Mouse (Mus musculus) stomach, embryonic 14.5 days (tissue): ENCODE results near the gene Fra10ac1. TPM values are rescaled to one million over a fixed set of nuclear protein-coding genes. Genes with fewer than 3 reads are reported as not detected.

Experiments used
- ATAC-seq: fragments of 200-750 bp; cut with Nextera tagmentation; 2 replicates; pipeline ENCODE4 v1.8.0; 2017; ENCODE audit warnings: low read depth, moderate TSS enrichment; ENCODE audit not compliant: insufficient number of reproducible peaks, insufficient read depth, low FRiP score
- H3K27ac ChIP-seq: fragments of 300-500 bp; sonication (generic); 2 replicates; pipeline ENCODE4 v1.5.1; 2014; ENCODE audit warnings: mild to moderate bottlenecking, low read length, moderate library complexity, mixed read lengths
- H3K27me3 ChIP-seq: fragments of 300-500 bp; sonication (generic); 2 replicates; pipeline ENCODE4 v1.6.1; 2014; ENCODE audit warnings: low read length, control low read depth, mixed read lengths; ENCODE audit not compliant: control insufficient read depth, insufficient read depth
- H3K36me3 ChIP-seq: fragments of 300-500 bp; sonication (generic); 2 replicates; pipeline ENCODE4 v1.6.1; 2014; ENCODE audit warnings: mild to moderate bottlenecking, control low read depth, low read length, moderate library complexity, mixed read lengths; ENCODE audit not compliant: control insufficient read depth, insufficient read depth
- H3K4me1 ChIP-seq: fragments of 300-500 bp; sonication (generic); 2 replicates; pipeline ENCODE4 v1.6.1; 2014; ENCODE audit warnings: low read length, control low read depth, mixed read lengths; ENCODE audit not compliant: control insufficient read depth, insufficient read depth
- H3K4me2 ChIP-seq: fragments of 300-500 bp; sonication (generic); replicated peaks from 2 replicates; pipeline ENCODE4 v1.6.1; 2014; ENCODE audit warnings: low read depth, low read length, control low read depth
- H3K4me3 ChIP-seq: fragments of 300-500 bp; sonication (generic); 2 replicates; pipeline ENCODE4 v1.5.1; 2014; ENCODE audit warnings: low read depth, low read length, control low read depth
- H3K9ac ChIP-seq: fragments of 300-500 bp; sonication (generic); replicated peaks from 2 replicates; pipeline ENCODE4 v1.6.1; 2014; ENCODE audit warnings: low read depth, mild to moderate bottlenecking, control low read depth, low read length, moderate library complexity, mixed read lengths
- H3K9me3 ChIP-seq: fragments of 300-500 bp; sonication (generic); 2 replicates; pipeline ENCODE4 v1.6.1; 2016; ENCODE audit warnings: low read depth, low read length, control low read depth; ENCODE audit not compliant: control insufficient read depth
- WGBS: fragments of 180-500 bp; shearing (Covaris S2); extraction: QIAGEN DNeasy Blood & Tissue Kit; methylation state at CpG from one replicate; pipeline ENCODE4 v1.1.7; 2014; 5-methylcytosine and 5-hydroxymethylcytosine counted together
- polyA plus RNA-seq: library from polyadenylated mRNA; unstranded; fragments of >200 nt; fragmentation: Nextera tagmentation; extraction: Ambion mirVana; gene quantifications from 2 replicates; pipeline ENCODE4 v1.2.1, GENCODE M21; 2014

Fra10ac1 gene
- polyA plus RNA-seq, 1 experiment from 2014 or later: 32.2 TPM

GRCm38 (mm10) chr19:38242314-38242852, 18.4 kb upstream of the Fra10ac1 start:
- H3K27ac ChIP-seq: no peak overlapping the region
- ATAC-seq: no peak
- no peak overlapping the region for H3K9ac ChIP-seq
- H3K9me3 ChIP-seq: no peaks in the 10 kb centered on the region
- H3K4me2 ChIP-seq: no peak overlapping the region
- H3K36me3 ChIP-seq: no peaks in the 10 kb centered on the region
- H3K4me3 ChIP-seq: no peak overlapping the region
- WGBS: 84% methylated on average over 8 of the region's 8 CpGs
- H3K27me3 ChIP-seq: no peaks in the 10 kb centered on the region
- peaks cover 3% of the 10 kb centered on the region; the same call in 1 of the 2 replicates for H3K4me1 ChIP-seq

DNA sequence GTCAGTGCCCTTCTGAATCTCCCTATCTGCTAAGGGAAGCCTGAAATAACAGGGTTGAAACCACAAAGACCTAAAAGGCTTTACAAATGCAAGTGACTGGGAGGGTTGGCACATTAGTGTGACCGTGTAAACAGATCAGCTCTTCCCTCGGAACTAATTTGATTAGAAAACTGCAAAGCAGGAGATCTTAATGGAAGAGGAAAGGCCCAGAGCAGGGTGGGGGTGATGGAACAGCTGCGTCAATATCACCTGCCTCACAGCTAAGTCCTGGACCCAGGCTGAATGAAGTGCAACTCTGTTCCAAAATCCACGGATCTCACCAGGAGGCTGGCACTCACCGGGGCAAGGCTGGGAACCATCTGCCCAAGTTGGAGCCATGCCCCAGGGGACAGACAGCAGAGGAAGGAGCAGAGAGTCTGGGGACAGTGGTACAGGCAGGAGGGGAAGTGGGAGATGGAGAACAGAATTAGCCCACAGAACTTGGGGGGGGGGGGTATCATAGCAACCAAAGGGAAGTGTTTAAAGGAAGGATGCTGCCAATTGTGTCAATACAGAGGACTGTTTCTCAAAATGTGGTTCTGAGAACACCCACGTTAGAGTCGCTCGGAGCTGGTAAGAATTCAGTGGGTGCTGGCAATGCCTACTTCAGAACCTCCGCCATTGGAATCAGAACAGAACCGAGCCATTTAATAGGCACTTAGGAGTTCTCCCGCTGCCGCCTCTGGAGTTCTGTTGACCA, 14.4 kb upstream of the Fra10ac1 start:
- ATAC-seq: no peak

GRCm38 (mm10) chr19:38237834-38238212, 13.9 kb upstream of the Fra10ac1 start:
- no peak overlapping the region for H3K4me3 ChIP-seq
- H3K9ac ChIP-seq: no peak overlapping the region
- 42% methylated on average over 3 of the region's 3 CpGs for WGBS
- no peak overlapping the region for H3K27ac ChIP-seq
- H3K36me3 ChIP-seq: no peaks in the 10 kb centered on the region
- ATAC-seq: peak; percentile 42; the same call in 1 of the 2 replicates
- H3K4me2 ChIP-seq: no peak overlapping the region
- no peaks in the 10 kb centered on the region for H3K9me3 ChIP-seq
- no peaks in the 10 kb centered on the region for H3K4me1 ChIP-seq
- no peaks in the 10 kb centered on the region for H3K27me3 ChIP-seq

More for the DNA sequence above, 14.4 kb upstream of the Fra10ac1 start:
- no peaks in the 10 kb centered on the region for H3K4me1 ChIP-seq
- H3K36me3 ChIP-seq: no peaks in the 10 kb centered on the region
- H3K4me2 ChIP-seq: no peak overlapping the region
- H3K9ac ChIP-seq: no peak overlapping the region
- no peaks in the 10 kb centered on the region for H3K27me3 ChIP-seq
- no peaks in the 10 kb centered on the region for H3K9me3 ChIP-seq
- 61% methylated on average over 12 of the region's 12 CpGs for WGBS
- H3K27ac ChIP-seq: no peak overlapping the region
- no peak overlapping the region for H3K4me3 ChIP-seq

DNA sequence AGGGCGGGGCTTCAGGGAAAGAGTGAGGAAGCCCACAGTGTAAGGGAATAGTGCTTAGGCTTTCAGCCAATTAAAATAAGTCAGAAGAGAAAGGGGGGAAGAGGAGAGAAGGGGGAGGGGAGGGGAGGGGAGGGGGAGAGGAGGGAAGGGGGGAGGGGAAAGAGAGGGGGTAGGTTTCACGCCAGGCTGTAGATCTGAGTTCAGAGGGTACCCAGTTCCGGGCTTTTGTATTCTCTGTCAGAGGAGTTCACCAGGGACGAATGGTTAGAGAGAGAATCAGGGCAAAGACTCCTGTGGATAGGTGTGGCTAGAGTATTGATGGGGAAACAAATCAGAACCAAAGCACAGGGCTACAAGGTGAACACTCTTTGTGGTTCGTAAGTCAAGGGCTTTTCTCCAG, 12.6 kb upstream of the Fra10ac1 start:
- no peaks in the 10 kb centered on the region for H3K27me3 ChIP-seq
- 63% methylated on average over 5 of the region's 5 CpGs for WGBS
- no peak overlapping the region for H3K9ac ChIP-seq
- H3K4me1 ChIP-seq: no peaks in the 10 kb centered on the region
- no peak overlapping the region for H3K27ac ChIP-seq
- no peak for ATAC-seq
- no peak overlapping the region for H3K4me3 ChIP-seq
- no peak overlapping the region for H3K4me2 ChIP-seq
- no peaks in the 10 kb centered on the region for H3K36me3 ChIP-seq
- no peaks in the 10 kb centered on the region for H3K9me3 ChIP-seq

- Histone ChIP-seq H3K4me3 (no peak overlapping the region), H3K9ac (no peak overlapping the region), H3K4me1 (no peaks in the 10 kb centered on the region), H3K27me3 (no peaks in the 10 kb centered on the region), H3K9me3 (no peaks in the 10 kb centered on the region), H3K4me2 (no peak overlapping the region), H3K27ac (no peak overlapping the region), H3K36me3 (no peaks in the 10 kb centered on the region)
- ATAC-seq: no peak
- 17% methylated on average over 4 of the region's 4 CpGs for WGBS
These were observed 8.6 kb upstream of the Fra10ac1 start for GRCm38 (mm10) chr19:38232516-38232915.

DNA sequence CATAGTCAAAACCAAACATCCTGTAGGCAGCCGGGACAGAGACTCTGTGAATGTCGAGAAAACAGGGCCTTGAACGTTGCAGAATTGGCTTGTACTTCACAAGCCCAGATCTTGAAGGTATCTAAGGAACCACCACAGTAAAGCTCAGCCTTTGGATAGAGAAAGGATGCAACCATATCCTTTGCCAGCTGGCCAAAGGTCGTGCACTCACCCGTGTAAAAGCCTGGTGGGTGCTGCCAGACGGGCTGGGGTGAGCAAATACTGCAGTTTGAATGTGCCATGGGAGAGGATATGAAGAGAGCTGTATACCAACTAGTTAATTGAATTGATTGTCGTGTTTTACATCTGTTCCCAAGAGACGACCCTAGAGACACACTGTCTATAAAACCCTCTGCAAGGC, 8.1 kb upstream of the Fra10ac1 start:
- no peaks in the 10 kb centered on the region for H3K4me1 ChIP-seq
- H3K36me3 ChIP-seq: no peaks in the 10 kb centered on the region
- no peak overlapping the region for H3K9ac ChIP-seq
- no peaks in the 10 kb centered on the region for H3K9me3 ChIP-seq
- H3K27me3 ChIP-seq: no peaks in the 10 kb centered on the region
- WGBS: 58% methylated on average over 8 of the region's 8 CpGs
- H3K27ac ChIP-seq: no peak overlapping the region
- no peak overlapping the region for H3K4me3 ChIP-seq
- ATAC-seq: no peak
- H3K4me2 ChIP-seq: no peak overlapping the region

DNA sequence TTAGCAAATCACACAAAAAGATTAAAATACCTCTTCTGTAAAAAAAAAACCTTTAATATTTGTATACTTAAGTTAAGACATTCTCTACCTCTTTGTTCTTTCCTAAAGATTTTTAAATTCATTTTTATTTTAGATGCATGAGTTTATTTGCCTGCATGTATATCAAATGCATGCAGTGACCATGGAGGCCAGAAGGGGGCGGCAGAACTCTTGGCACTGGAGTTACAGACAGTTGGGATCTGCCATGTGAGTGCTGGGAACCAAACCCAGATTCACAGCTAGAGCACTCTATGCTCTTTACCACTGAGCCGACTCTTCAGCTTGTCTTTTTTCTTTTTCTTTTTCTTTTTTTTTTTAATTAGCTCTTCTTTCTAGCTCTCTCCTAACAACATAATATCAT, 4.7 kb upstream of the Fra10ac1 start:
- WGBS: 44% methylated on average over 2 of the region's 2 CpGs
- ATAC-seq: no peak

DNA sequence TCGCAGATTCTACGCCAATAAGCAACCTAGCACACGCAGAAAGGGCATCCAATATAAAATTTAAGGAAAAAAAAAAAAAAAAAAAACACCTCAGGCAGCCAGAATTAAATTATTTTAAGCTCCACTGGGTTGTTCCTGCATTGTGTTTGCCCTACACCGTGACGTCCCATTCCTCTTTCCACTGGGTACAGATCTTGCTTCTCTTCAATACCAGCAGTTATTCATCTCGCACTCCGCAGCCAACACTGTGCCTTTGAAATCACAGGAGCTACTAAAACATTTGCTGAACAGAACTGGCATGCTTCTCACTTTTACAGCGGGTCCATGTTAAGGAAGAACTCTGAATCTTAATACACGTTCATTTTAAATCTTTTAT, 717 bp upstream of the Fra10ac1 start:
- peak overlapping the region; percentile 76; the same call in 1 of the 2 replicates for H3K27ac ChIP-seq
- H3K4me2 ChIP-seq: peak overlapping the region; percentile 59
- WGBS: 14% methylated on average over 9 of the region's 9 CpGs
- peak overlapping the region; percentile 64; the same call in 1 of the 2 replicates for H3K9ac ChIP-seq
- ATAC-seq: no peak
- no peaks in the 10 kb centered on the region for H3K36me3 ChIP-seq
- no peaks in the 10 kb centered on the region for H3K27me3 ChIP-seq
- peak overlapping the region; percentile 78 for H3K4me3 ChIP-seq
- no peaks in the 10 kb centered on the region for H3K9me3 ChIP-seq
- 0 out of 2 replicates have a peak, but pooled peaks cover 4% of the 10 kb centered on the region for H3K4me1 ChIP-seq

More for the DNA sequence above, 4.7 kb upstream of the Fra10ac1 start:
- Histone ChIP-seq H3K27me3 (no peaks in the 10 kb centered on the region), H3K4me2 (no peak overlapping the region), H3K9me3 (no peaks in the 10 kb centered on the region), H3K27ac (no peak overlapping the region), H3K36me3 (no peaks in the 10 kb centered on the region), H3K9ac (no peak overlapping the region), H3K4me3 (no peak overlapping the region), H3K4me1 (no peaks in the 10 kb centered on the region)
